Mouse (Mus musculus) heart, embryonic 14.5 days (tissue): Measurements from ENCODE around the gene Ttll9. TPM values are rescaled to one million over a fixed set of nuclear protein-coding genes. Genes with fewer than 3 reads are reported as not detected.

Source experiments
- ATAC-seq: fragments of 200-750 bp; cut with Nextera tagmentation; 2 replicates; pipeline ENCODE4 v1.8.0; 2017; ENCODE audit warnings: low read depth, moderate TSS enrichment; ENCODE audit not compliant: insufficient number of reproducible peaks, insufficient read depth, low FRiP score
- H3K27ac ChIP-seq, 2 experiments: fragments of 200-500 bp in 1 of 2; fragments of 300-500 bp in 1 of 2; sonication (generic) in 1 of 2; replicated peaks in 1 of 2; 2 replicates each; pipeline ENCODE4 v1.5.1; 2012 to 2014; ENCODE audit warnings: low read depth in 2 of 2, low read length in 2 of 2, control low read depth in 1 of 2, mild to moderate bottlenecking in 1 of 2, mixed read lengths in 1 of 2; ENCODE audit not compliant: control insufficient read depth in 1 of 2, insufficient read depth in 1 of 2
- H3K27me3 ChIP-seq: fragments of 300-500 bp; sonication (generic); 2 replicates; pipeline ENCODE4 v1.6.1; 2014; ENCODE audit warnings: mild to moderate bottlenecking, low read length, control low read depth; ENCODE audit not compliant: control insufficient read depth, insufficient read depth
- H3K36me3 ChIP-seq: fragments of 300-500 bp; sonication (generic); 2 replicates; pipeline ENCODE4 v1.6.1; 2014; ENCODE audit warnings: mild to moderate bottlenecking, control low read depth, low read length, mixed read lengths; ENCODE audit not compliant: control insufficient read depth, insufficient read depth
- H3K4me1 ChIP-seq, 2 experiments: fragments of 200-500 bp in 1 of 2; fragments of 300-500 bp in 1 of 2; sonication (generic) in 1 of 2; 2 replicates each; pipeline ENCODE4 v1.6.1; 2012 to 2014; ENCODE audit warnings: low read length in 2 of 2, control low read depth in 1 of 2, mixed read lengths in 1 of 2; ENCODE audit not compliant: control insufficient read depth in 2 of 2, insufficient read depth in 2 of 2
- H3K4me2 ChIP-seq: fragments of 300-500 bp; sonication (generic); 2 replicates; pipeline ENCODE4 v1.6.1; 2014; ENCODE audit warnings: mild to moderate bottlenecking, low read length
- H3K4me3 ChIP-seq, 2 experiments: fragments of 200-500 bp in 1 of 2; fragments of 300-500 bp in 1 of 2; sonication (generic) in 1 of 2; 2 replicates each; pipeline ENCODE4 v1.5.1; 2012 to 2014; ENCODE audit warnings: low read length in 2 of 2, mild to moderate bottlenecking in 2 of 2, control low read depth in 1 of 2, low read depth in 1 of 2, moderate library complexity in 1 of 2; ENCODE audit not compliant: control insufficient read depth in 1 of 2, insufficient read depth in 1 of 2
- H3K9ac ChIP-seq: fragments of 300-500 bp; sonication (generic); 2 replicates; pipeline ENCODE4 v1.6.1; 2014; ENCODE audit warnings: mild to moderate bottlenecking, low read length
- H3K9me3 ChIP-seq: fragments of 300-500 bp; sonication (generic); 2 replicates; pipeline ENCODE4 v1.6.1; 2016; ENCODE audit warnings: low read length, control low read depth; ENCODE audit not compliant: control insufficient read depth
- whole genome bisulfite sequencing: fragments of 180-500 bp; shearing (Covaris S2); extraction: QIAGEN DNeasy Blood & Tissue Kit; methylation state at CpG from one replicate; pipeline ENCODE4 v1.1.7; 2014; 5-methylcytosine and 5-hydroxymethylcytosine counted together
- polyA plus RNA-seq: library from polyadenylated mRNA; unstranded; fragments of >200 nt; fragmentation: Nextera tagmentation; extraction: Ambion mirVana; gene quantifications from 2 replicates; pipeline ENCODE4 v1.2.1, GENCODE M21; 2014

Gene Ttll9
- polyA plus RNA-seq, 1 experiment from 2014 or later, result 0.30 TPM

- H3K9ac ChIP-seq, result peak within 1 kb of the TSS; percentile 66
- ATAC-seq, result no peak
- peak within 1 kb of the TSS; percentile 54 to 62 for H3K4me3 ChIP-seq
- H3K9me3 ChIP-seq, result no peaks in the 10 kb centered on the region
- H3K36me3 ChIP-seq, result no peaks in the 10 kb centered on the region
- H3K4me1 ChIP-seq, result peaks cover 0 to 5% of the 10 kb centered on the region in 2 experiments; a peak in 1 of 4 replicates
- H3K4me2 ChIP-seq, result peak within 1 kb of the TSS; percentile 97
- peaks cover 77% of the 10 kb centered on the region for H3K27me3 ChIP-seq
- WGBS, result 2% methylated on average over 48 of the region's 54 CpGs
- no peak within 1 kb of the TSS for H3K27ac ChIP-seq
Observed at GRCm38 (mm10) chr2:152951065-152951849, 11.0 kb upstream of the Ttll9 start, which contains the start of gene Dusp15. TSS of gene Dusp15 (minus strand) at chr2:152951698.

GRCm38 (mm10) chr2:152951850-152952720 is 10.2 kb upstream of the Ttll9 start:
- no peaks in the 10 kb centered on the region for H3K9me3 ChIP-seq
- H3K4me2 ChIP-seq, result peak overlapping the region; percentile 97
- no peaks in the 10 kb centered on the region for H3K36me3 ChIP-seq
- WGBS, result 25% methylated on average over 13 of the region's 13 CpGs
- no peak for ATAC-seq
- H3K9ac ChIP-seq, result peak overlapping the region; percentile 66
- H3K4me1 ChIP-seq, result peaks cover 0 to 5% of the 10 kb centered on the region in 2 experiments; a peak in 1 of 4 replicates
- peak overlapping the region; percentile 54 to 62 for H3K4me3 ChIP-seq
- peaks cover 70% of the 10 kb centered on the region for H3K27me3 ChIP-seq
- no peak overlapping the region for H3K27ac ChIP-seq

GRCm38 (mm10) chr2:152958116-152958515 is 4.2 kb upstream of the Ttll9 start:
- Histone ChIP-seq H3K27me3 (peaks cover 31% of the 10 kb centered on the region), H3K36me3 (no peaks in the 10 kb centered on the region), H3K4me2 (no peak overlapping the region), H3K9ac (no peak overlapping the region), H3K9me3 (no peaks in the 10 kb centered on the region), H3K4me3 (no peak overlapping the region), H3K27ac (no peak overlapping the region), H3K4me1 (no peaks in the 10 kb centered on the region)
- WGBS, result 59% methylated on average over 3 of the region's 3 CpGs
- ATAC-seq, result no peak

- no peak for ATAC-seq
- no peak overlapping the region for H3K4me2 ChIP-seq
- 67% methylated on average over 4 of the region's 4 CpGs for WGBS
- H3K9me3 ChIP-seq, result no peaks in the 10 kb centered on the region
- no peak overlapping the region for H3K27ac ChIP-seq
- no peak overlapping the region for H3K9ac ChIP-seq
- H3K36me3 ChIP-seq, result no peaks in the 10 kb centered on the region
- H3K4me1 ChIP-seq, result no peaks in the 10 kb centered on the region
- no peak overlapping the region for H3K4me3 ChIP-seq
- H3K27me3 ChIP-seq, result no peaks in the 10 kb centered on the region; the same call in 1 of the 2 replicates
Observed at GRCm38 (mm10) chr2:152965555-152965954, 3.3 kb downstream of the Ttll9 start.

GRCm38 (mm10) chr2:152976991-152977390 is 14.7 kb downstream of the Ttll9 start:
- 49% methylated on average over 3 of the region's 3 CpGs for WGBS
- H3K9me3 ChIP-seq, result no peaks in the 10 kb centered on the region
- H3K9ac ChIP-seq, result no peak overlapping the region
- no peaks in the 10 kb centered on the region for H3K27me3 ChIP-seq
- ATAC-seq, result no peak
- no peak overlapping the region for H3K4me3 ChIP-seq
- no peaks in the 10 kb centered on the region for H3K36me3 ChIP-seq
- H3K27ac ChIP-seq, result no peak overlapping the region
- H3K4me1 ChIP-seq, result no peaks in the 10 kb centered on the region
- no peak overlapping the region for H3K4me2 ChIP-seq

GRCm38 (mm10) chr2:152985582-152985981 is 23.3 kb downstream of the Ttll9 start:
- Histone ChIP-seq H3K4me1 (no peaks in the 10 kb centered on the region), H3K4me2 (no peak overlapping the region), H3K36me3 (no peaks in the 10 kb centered on the region), H3K27me3 (no peaks in the 10 kb centered on the region), H3K27ac (no peak overlapping the region), H3K4me3 (no peak overlapping the region), H3K9me3 (no peaks in the 10 kb centered on the region), H3K9ac (no peak overlapping the region)
- ATAC-seq, result no peak
- 80% methylated on average over 1 of the region's 1 CpGs for WGBS

GRCm38 (mm10) chr2:152991529-152991928 is 29.2 kb downstream of the Ttll9 start:
- 0 out of 4 replicates have a peak, but pooled peaks cover 0 to 2% of the 10 kb centered on the region in 2 experiments for H3K4me1 ChIP-seq
- H3K27me3 ChIP-seq, result no peaks in the 10 kb centered on the region
- H3K4me2 ChIP-seq, result no peak overlapping the region
- H3K4me3 ChIP-seq, result no peak overlapping the region
- no peak for ATAC-seq
- no peak overlapping the region for H3K27ac ChIP-seq
- 61% methylated on average over 9 of the region's 9 CpGs for WGBS
- no peaks in the 10 kb centered on the region for H3K36me3 ChIP-seq
- no peaks in the 10 kb centered on the region for H3K9me3 ChIP-seq
- H3K9ac ChIP-seq, result no peak overlapping the region
